Mouse (Mus musculus): Measurements from ENCODE around the gene Unc13d. TPM values are rescaled to one million over a fixed set of nuclear protein-coding genes. Genes with fewer than 3 reads are reported as not detected.
"Not testable (repeated sequence)": the region's sequence is repeated elsewhere in the genome, so short reads cannot be mapped to it uniquely, and the experiment has no call there.

The Unc13d gene
- polyA plus RNA-seq, 1 experiment from 2014 or later = 1.3 TPM

GRCm38 (mm10) chr11:116098711-116099460, 21.1 kb upstream of the Unc13d start:
- Histone ChIP-seq H3K9me3 (0 out of 2 replicates have a peak, but pooled peaks cover 5% of the 10 kb centered on the region), H3K9ac (no peak overlapping the region), H3K4me1 (replicated peaks) (peaks cover 22% of the 10 kb centered on the region), H3K27me3 (no peaks in the 10 kb centered on the region), H3K4me2 (no peak overlapping the region), H3K36me3 (no peaks in the 10 kb centered on the region), H3K27ac (replicated peaks) (no peak overlapping the region), H3K4me3 (no peak overlapping the region)
- 71% methylated on average over 14 of the region's 14 CpGs for WGBS
- no peak for ATAC-seq (ENCODE audit: low read depth)

GRCm38 (mm10) chr11:116096213-116097108, 18.7 kb upstream of the Unc13d start:
- Histone ChIP-seq H3K36me3 (no peaks in the 10 kb centered on the region), H3K4me2 (no peak overlapping the region), H3K27ac (replicated peaks) (no peak overlapping the region), H3K4me1 (replicated peaks) (peaks cover 4% of the 10 kb centered on the region), H3K27me3 (no peaks in the 10 kb centered on the region), H3K9me3 (0 out of 2 replicates have a peak, but pooled peaks cover 5% of the 10 kb centered on the region), H3K9ac (no peak overlapping the region), H3K4me3 (no peak overlapping the region)
- WGBS = 90% methylated on average over 5 of the region's 5 CpGs
- no peak for ATAC-seq (ENCODE audit: low read depth)

- no peaks in the 10 kb centered on the region for H3K27me3 ChIP-seq
- ATAC-seq (ENCODE audit: low read depth) = no peak
- H3K36me3 ChIP-seq = no peaks in the 10 kb centered on the region
- 74% methylated on average over 3 of the region's 3 CpGs for WGBS
- no peak overlapping the region for H3K4me3 ChIP-seq
- no peak overlapping the region for H3K27ac ChIP-seq (replicated peaks)
- no peak overlapping the region for H3K9ac ChIP-seq
- 0 out of 2 replicates have a peak, but pooled peaks cover 5% of the 10 kb centered on the region for H3K9me3 ChIP-seq
- H3K4me1 ChIP-seq (replicated peaks) = no peaks in the 10 kb centered on the region
- no peak overlapping the region for H3K4me2 ChIP-seq
Measured at GRCm38 (mm10) chr11:116095573-116095972, 17.8 kb upstream of the Unc13d start.

GRCm38 (mm10) chr11:116093771-116094565, 16.2 kb upstream of the Unc13d start:
- 69% methylated on average over 16 of the region's 16 CpGs for WGBS
- H3K4me3 ChIP-seq = no peak overlapping the region
- ATAC-seq (ENCODE audit: low read depth) = no peak

GRCm38 (mm10) chr11:116092959-116093358, 15.2 kb upstream of the Unc13d start:
- H3K4me3 ChIP-seq; H3K9me3 ChIP-seq; ATAC-seq (ENCODE audit: low read depth); H3K9ac ChIP-seq; H3K36me3 ChIP-seq; H3K4me1 ChIP-seq (replicated peaks); H3K27ac ChIP-seq (replicated peaks); H3K4me2 ChIP-seq; H3K27me3 ChIP-seq: not testable (repeated sequence)
- 90% methylated on average over 6 of the region's 6 CpGs for WGBS

More at GRCm38 (mm10) chr11:116093771-116094565, 16.2 kb upstream of the Unc13d start:
- H3K4me2 ChIP-seq = no peak overlapping the region
- no peak overlapping the region for H3K9ac ChIP-seq
- H3K9me3 ChIP-seq = 0 out of 2 replicates have a peak, but pooled peaks cover 5% of the 10 kb centered on the region
- no peaks in the 10 kb centered on the region for H3K4me1 ChIP-seq (replicated peaks)
- H3K36me3 ChIP-seq = no peaks in the 10 kb centered on the region
- no peaks in the 10 kb centered on the region for H3K27me3 ChIP-seq
- H3K27ac ChIP-seq (replicated peaks) = no peak overlapping the region

GRCm38 (mm10) chr11:116091591-116091990, 13.8 kb upstream of the Unc13d start:
- H3K27me3 ChIP-seq = no peaks in the 10 kb centered on the region
- no peak for ATAC-seq (ENCODE audit: low read depth)
- no peaks in the 10 kb centered on the region for H3K36me3 ChIP-seq
- 84% methylated on average over 6 of the region's 6 CpGs for WGBS
- H3K9me3 ChIP-seq = 0 out of 2 replicates have a peak, but pooled peaks cover 2% of the 10 kb centered on the region
- H3K27ac ChIP-seq (replicated peaks) = no peak overlapping the region
- H3K4me2 ChIP-seq = no peak overlapping the region
- H3K9ac ChIP-seq = no peak overlapping the region
- H3K4me1 ChIP-seq (replicated peaks) = peaks cover 6% of the 10 kb centered on the region
- no peak overlapping the region for H3K4me3 ChIP-seq

- Histone ChIP-seq H3K4me3 (no peak overlapping the region), H3K4me2 (no peak overlapping the region), H3K27ac (replicated peaks) (no peak overlapping the region), H3K4me1 (replicated peaks) (peaks cover 18% of the 10 kb centered on the region), H3K36me3 (no peaks in the 10 kb centered on the region), H3K9me3 (no peaks in the 10 kb centered on the region), H3K27me3 (no peaks in the 10 kb centered on the region), H3K9ac (no peak overlapping the region)
- 87% methylated on average over 6 of the region's 6 CpGs for WGBS
- ATAC-seq (ENCODE audit: low read depth) = no peak
Measured at GRCm38 (mm10) chr11:116089545-116089944, 11.8 kb upstream of the Unc13d start.

- WGBS = 89% methylated on average over 11 of the region's 11 CpGs
Measured at GRCm38 (mm10) chr11:116088741-116089394, 11.1 kb upstream of the Unc13d start.

GRCm38 (mm10) chr11:116088188-116088587, 10.4 kb upstream of the Unc13d start:
- H3K27me3 ChIP-seq = no peaks in the 10 kb centered on the region
- H3K9ac ChIP-seq = no peak overlapping the region
- H3K4me2 ChIP-seq = peak overlapping the region; percentile 56; the same call in 1 of the 2 replicates
- peaks cover 13% of the 10 kb centered on the region for H3K36me3 ChIP-seq
- WGBS = 87% methylated on average over 8 of the region's 8 CpGs
- H3K27ac ChIP-seq (replicated peaks) = no peak overlapping the region
- H3K4me1 ChIP-seq (replicated peaks) = peaks cover 18% of the 10 kb centered on the region
- no peak for ATAC-seq (ENCODE audit: low read depth)
- no peaks in the 10 kb centered on the region for H3K9me3 ChIP-seq
- no peak overlapping the region for H3K4me3 ChIP-seq

More at GRCm38 (mm10) chr11:116088741-116089394, 11.1 kb upstream of the Unc13d start:
- ATAC-seq (ENCODE audit: low read depth) = no peak
- no peak overlapping the region for H3K4me2 ChIP-seq
- peaks cover 7% of the 10 kb centered on the region; the same call in 1 of the 2 replicates for H3K36me3 ChIP-seq
- H3K4me3 ChIP-seq = no peak overlapping the region
- H3K4me1 ChIP-seq (replicated peaks) = peaks cover 18% of the 10 kb centered on the region
- H3K27me3 ChIP-seq = no peaks in the 10 kb centered on the region
- H3K9ac ChIP-seq = no peak overlapping the region
- no peak overlapping the region for H3K27ac ChIP-seq (replicated peaks)
- H3K9me3 ChIP-seq = no peaks in the 10 kb centered on the region

- Histone ChIP-seq H3K36me3 (peaks cover 20% of the 10 kb centered on the region), H3K27ac (replicated peaks) (peak overlapping the region; percentile 74), H3K4me1 (replicated peaks) (peaks cover 18% of the 10 kb centered on the region), H3K9ac (peak overlapping the region; percentile 61), H3K4me2 (peak overlapping the region; percentile 56), H3K4me3 (peak overlapping the region; percentile 49), H3K27me3 (no peaks in the 10 kb centered on the region), H3K9me3 (no peaks in the 10 kb centered on the region)
- peak; percentile 81 for ATAC-seq (ENCODE audit: low read depth)
- 4% methylated on average over 31 of the region's 31 CpGs for WGBS
Measured at GRCm38 (mm10) chr11:116087194-116088130, 9.7 kb upstream of the Unc13d start.
